Mouse (Mus musculus) erythroblast, embryonic 14.5 days (primary cell): ENCODE data around the gene Lnx2.

ENCODE experiments used
- GATA1 ChIP-seq: IDR thresholded peaks from 2 replicates; pipeline ENCODE4 v1.6.1; 2012; ENCODE audit warnings: low read length, inconsistent platforms, mixed read lengths
- TAL1 ChIP-seq: IDR thresholded peaks from 3 replicates; pipeline ENCODE4 v1.6.1; 2012; ENCODE audit warnings: low read length, inconsistent platforms, mixed read lengths

DNA sequence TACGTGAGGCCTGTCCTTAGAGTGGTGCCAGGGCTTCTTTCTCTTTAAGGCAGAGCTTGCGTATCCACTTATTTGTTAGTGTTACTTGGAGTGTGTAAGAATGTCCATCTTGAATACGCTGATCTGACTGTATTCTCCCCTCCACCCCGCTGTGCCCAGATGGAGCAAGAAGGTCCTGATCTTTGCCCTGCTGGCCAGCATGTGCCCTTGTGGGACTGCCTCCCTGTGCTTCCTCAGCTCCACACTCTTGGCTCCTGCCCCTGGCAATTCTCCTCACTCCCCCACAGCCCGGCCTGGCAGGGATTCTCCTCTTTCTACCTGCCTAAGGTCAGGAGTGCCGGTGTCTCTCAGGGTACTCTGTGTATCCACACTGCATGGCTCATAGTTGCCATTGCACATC is 95.0 kb downstream of the Lnx2 start:
- TF ChIP-seq GATA1 (no peak), TAL1 (no peak)
